Mouse (Mus musculus): ENCODE data around the gene Abtb2.

DNA sequence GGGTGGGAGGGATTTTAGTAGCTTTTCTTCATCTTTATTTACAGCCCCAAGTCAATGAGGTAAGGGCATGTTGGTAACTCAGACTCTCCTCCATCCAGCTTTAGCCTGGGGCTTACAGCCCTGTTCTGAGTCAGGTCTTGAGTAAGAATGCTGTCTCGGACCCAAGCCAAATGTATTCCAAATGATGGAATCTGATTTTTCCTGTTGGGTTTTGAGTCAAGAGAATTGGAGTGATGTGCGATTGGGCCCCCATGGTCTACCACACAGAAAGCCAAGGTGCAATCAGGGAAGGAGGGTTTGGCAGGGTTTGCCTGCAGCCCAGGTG lies 66.8 kb downstream of the Abtb2 start:
- TF ChIP-seq CTCF (IDR thresholded peaks at IDR 0.05; ENCODE audit: insufficient read depth, low read length) = no peak
- no peak for TF ChIP-seq POLR2A (IDR thresholded peaks at IDR 0.05; ENCODE audit: borderline replicate concordance, extremely low read depth, low read depth, low read length)
